Mouse (Mus musculus) adrenal gland, postnatal 25 days (tissue): ENCODE results near the gene Ticam1. TPM values are rescaled to one million over a fixed set of nuclear protein-coding genes. Genes with fewer than 3 reads are reported as not detected.

Experiments used
- microRNA-seq, 2 experiments: library from miRNA; unstranded; fragments of <30 nt; microRNA quantifications; one replicate each; pipeline ENCODE4 v1.2.0; 2021
- total RNA-seq: library from RNA; stranded (reverse); gene quantifications from 2 replicates; pipeline ENCODE4 v1.2.3, GENCODE M21; 2021

Gene Ticam1
- total RNA-seq, 1 experiment from 2014 or later = 25.1 TPM

Small RNA genes lying within 50 kb of the gene (microRNA-seq; reads per million reads assigned to microRNA genes)
- gene Mir7b = 6,596 to 7,440 reads per million in 2 experiments

Other genes with a start within 250 kb of the Ticam1 start
- gene Sh3gl1, start 240.2 kb downstream of the Ticam1 start, total RNA-seq = 51.5 and 57.1 TPM in 2 replicates
- 8.2 and 9.8 TPM in 2 replicates for gene Chaf1a, start 236.3 kb downstream of the Ticam1 start, total RNA-seq
- gene Ubxn6, start 201.8 kb downstream of the Ticam1 start, total RNA-seq = 81.2 and 96.8 TPM in 2 replicates
- 72.5 and 83.1 TPM in 2 replicates for gene Hdgfl2, start 197.2 kb downstream of the Ticam1 start, total RNA-seq
- gene Plin4, start 167.0 kb downstream of the Ticam1 start, total RNA-seq = 71.4 and 76.3 TPM in 2 replicates
- gene Plin5, start 159.2 kb downstream of the Ticam1 start, total RNA-seq = 55.3 and 57.4 TPM in 2 replicates
- 15.1 TPM in 2 replicates for gene Lrg1, start 154.8 kb downstream of the Ticam1 start, total RNA-seq
- 6.9 and 10.4 TPM in 2 replicates for gene Sema6b, start 136.4 kb downstream of the Ticam1 start, total RNA-seq
- gene Tnfaip8l1, start 114.3 kb downstream of the Ticam1 start, total RNA-seq = 6.2 and 7.7 TPM in 2 replicates
- gene Mydgf, start 92.9 kb downstream of the Ticam1 start, total RNA-seq = 60.4 TPM in 2 replicates
- gene Dpp9, start 57.9 kb downstream of the Ticam1 start, total RNA-seq = 40.4 and 41.3 TPM in 2 replicates
- gene Fem1a, start 20.0 kb downstream of the Ticam1 start, total RNA-seq = 30.0 and 32.0 TPM in 2 replicates
- 59.7 and 102 TPM in 2 replicates for gene Plin3, start 16.1 kb upstream of the Ticam1 start, total RNA-seq
- gene Arrdc5, start 23.5 kb upstream of the Ticam1 start, total RNA-seq = not detected in 2 replicates
- 14.1 and 14.8 TPM in 2 replicates for gene Uhrf1, start 26.5 kb upstream of the Ticam1 start, total RNA-seq
- 38.1 and 52.4 TPM in 2 replicates for gene Kdm4b, start 49.3 kb upstream of the Ticam1 start, total RNA-seq
- 165 and 222 TPM in 2 replicates for gene Ptprs, start 199.7 kb upstream of the Ticam1 start, total RNA-seq
- not detected in 2 replicates for gene Znrf4, start 235.6 kb upstream of the Ticam1 start, total RNA-seq